ENCODE assay signal across 17 mouse cellular contexts in genomic region chr14:7422496-7422895, GRCm38 (mm10). TPM values are rescaled to one million over a fixed set of nuclear protein-coding genes. Genes with fewer than 3 reads are reported as not detected.
"Had no signal": no experiment of that assay in that cellular context is flagged by ENCODE, and none has a peak within 500 bp of the region (broad histone marks: within the 10 kb centered on the region; RNA-seq: fewer than 3 reads in every experiment).

No protein-coding gene starts in this region.

RNA-seq across cellular contexts. Expression of gene Gm3755, which starts 28.2 kb away (rescaled TPM):
- total RNA-seq: heart, postnatal 10 days; heart, postnatal 14 days; heart, postnatal 25 days; heart, postnatal 36 days; hematopoietic stem cell, adult 5-6 weeks; hindbrain, postnatal 0 days; layer of hippocampus, adult 8-10 months; layer of hippocampus, postnatal 14 days; layer of hippocampus, postnatal 25 days; layer of hippocampus, postnatal 36 days; left cerebral cortex, adult 18-20 months; left cerebral cortex, adult 2 months; left cerebral cortex, adult 8-10 months had no signal

RNA-seq across cellular contexts. Expression of gene Gm8374, which starts 57.6 kb away (rescaled TPM):
- total RNA-seq: heart, postnatal 10 days; heart, postnatal 14 days; heart, postnatal 25 days; heart, postnatal 36 days; heart, postnatal 4 days; hematopoietic stem cell, adult 5-6 weeks; hindbrain, postnatal 0 days; layer of hippocampus, adult 18-20 months; layer of hippocampus, adult 2 months; layer of hippocampus, adult 8-10 months; layer of hippocampus, postnatal 10 days; layer of hippocampus, postnatal 14 days; layer of hippocampus, postnatal 25 days; layer of hippocampus, postnatal 36 days; left cerebral cortex, adult 18-20 months; left cerebral cortex, adult 2 months; left cerebral cortex, adult 8-10 months had no signal
